Mouse (Mus musculus) gastrocnemius, adult 2 months (tissue): ENCODE measurements around the gene Nanos3. TPM values are rescaled to one million over a fixed set of nuclear protein-coding genes. Genes with fewer than 3 reads are reported as not detected.

Experiments used
- DNase-seq: peaks from one replicate; pipeline ENCODE4 v3.0.0; 2022
- H3K27ac ChIP-seq: fragments of 200-600 bp; 2 replicates; pipeline ENCODE4 v1.8.1; 2022; ENCODE audit warnings: mild to moderate bottlenecking
- H3K4me3 ChIP-seq: fragments of 200-600 bp; 2 replicates; pipeline ENCODE4 v1.8.1; 2022; ENCODE audit warnings: mild to moderate bottlenecking, moderate library complexity
- CTCF ChIP-seq: fragments of 200-600 bp; IDR thresholded peaks from 2 replicates; pipeline ENCODE4 v1.8.1; 2022; ENCODE audit warnings: antibody characterized with exemption, mild to moderate bottlenecking, moderate library complexity
- intact Hi-C: fragments of 180-260 bp; cut with DNase I; formaldehyde crosslinking; loops from one replicate; pipeline ENCODE4 v1.15.1; 2025
- total RNA-seq, 2 experiments: library from RNA; stranded (reverse); gene quantifications; 2 replicates each; pipeline ENCODE4 v1.2.3; 2021

The Nanos3 gene
- total RNA-seq, 2 experiments from 2014 or later, result not detected

GRCm38 (mm10) chr8:84199348-84200125, 14.5 kb upstream of the Nanos3 start:
- no peak for DNase-seq
- no peak for TF ChIP-seq CTCF
- Histone ChIP-seq H3K4me3 (peak overlapping the region; percentile 96), H3K27ac (peak overlapping the region; percentile 97)
- intact Hi-C loops, result no loop called here

DNA sequence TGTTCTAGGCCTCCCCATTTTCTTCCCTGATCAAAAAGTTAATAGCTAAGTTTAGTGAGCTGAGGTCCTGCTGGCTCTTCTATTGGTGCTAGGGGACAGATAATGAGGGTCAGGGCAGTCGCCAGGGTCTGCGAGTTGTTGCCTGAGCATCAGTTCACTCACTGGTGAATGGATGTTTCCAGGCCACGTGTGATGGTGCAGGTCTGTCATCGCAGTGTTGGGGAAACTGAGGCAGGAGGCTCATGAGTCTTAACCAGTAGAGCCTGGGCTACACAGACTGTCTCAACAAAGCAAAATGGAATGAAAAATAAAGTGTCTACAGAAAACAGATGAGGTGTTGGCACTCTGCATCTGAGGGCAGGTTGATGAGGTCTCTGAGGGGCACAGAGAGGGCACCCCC, 13.9 kb upstream of the Nanos3 start:
- intact Hi-C loops, result no loop called here
- H3K27ac ChIP-seq, result peak overlapping the region; percentile 97
- TF ChIP-seq CTCF, result no peak
- DNase-seq, result no peak
- H3K4me3 ChIP-seq, result peak overlapping the region; percentile 75

GRCm38 (mm10) chr8:84197922-84198774, 13.1 kb upstream of the Nanos3 start:
- TF ChIP-seq CTCF, result no peak
- DNase-seq, result peak; percentile 96
- Histone ChIP-seq H3K27ac (peak overlapping the region; percentile 97), H3K4me3 (peak overlapping the region; percentile 75)
- intact Hi-C loops, result no loop called here

- Histone ChIP-seq H3K4me3 (peak overlapping the region; percentile 75), H3K27ac (peak overlapping the region; percentile 97)
- DNase-seq, result peak; percentile 91
- TF ChIP-seq CTCF, result no peak
- intact Hi-C loops, result no loop called here
Observed at GRCm38 (mm10) chr8:84197141-84197921, 12.3 kb upstream of the Nanos3 start.

- no peak overlapping the region for H3K4me3 ChIP-seq
- no peak overlapping the region for H3K27ac ChIP-seq
- no peak for TF ChIP-seq CTCF
- intact Hi-C loops, result no loop called here
- no peak for DNase-seq
Observed at GRCm38 (mm10) chr8:84194224-84194743, 9.3 kb upstream of the Nanos3 start.

DNA sequence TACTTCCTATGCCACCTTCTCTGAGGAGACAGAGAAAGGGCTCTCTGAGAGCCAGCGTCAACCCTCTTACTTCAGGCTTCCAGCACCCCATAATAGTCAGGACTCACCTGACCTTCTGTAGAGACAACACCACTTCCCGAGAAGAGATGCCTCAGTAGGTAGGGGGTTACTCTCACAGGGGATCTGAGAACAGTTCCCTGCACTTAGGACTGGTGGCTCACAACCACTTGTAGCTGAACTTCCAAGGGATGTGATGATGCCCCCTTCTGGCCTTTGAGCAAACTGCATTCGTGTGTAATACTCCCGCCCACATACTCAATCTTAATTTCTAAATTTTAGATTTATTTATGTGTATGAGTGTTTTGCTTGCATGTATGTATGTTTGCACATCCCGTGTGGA, 8.5 kb upstream of the Nanos3 start:
- no peak for DNase-seq
- TF ChIP-seq CTCF, result peak; percentile 40
- H3K4me3 ChIP-seq, result no peak overlapping the region
- intact Hi-C loops, result no loop called here
- H3K27ac ChIP-seq, result peak overlapping the region; percentile 90

DNA sequence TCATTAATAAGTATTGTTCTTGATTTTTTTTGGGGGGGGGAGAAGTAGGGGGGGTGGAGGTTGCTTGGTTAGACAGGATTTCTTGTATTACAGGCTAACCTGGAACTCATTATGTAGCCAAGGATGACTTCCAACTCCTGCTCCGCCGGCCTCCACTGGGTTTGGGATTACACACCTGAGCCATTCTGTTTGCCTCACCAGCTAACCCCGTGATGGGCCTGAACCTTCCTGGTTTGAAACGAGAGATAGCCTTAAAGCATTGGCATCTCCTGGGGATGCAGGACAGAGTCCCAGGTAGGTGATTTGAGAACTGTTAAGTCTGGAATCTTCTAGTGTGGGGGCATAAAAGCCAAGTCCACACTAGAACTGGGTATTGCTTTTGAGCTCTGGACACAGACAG, 8.1 kb upstream of the Nanos3 start:
- H3K27ac ChIP-seq, result peak overlapping the region; percentile 90
- no peak for TF ChIP-seq CTCF
- intact Hi-C loops, result no loop called here
- H3K4me3 ChIP-seq, result peak overlapping the region; percentile 73
- DNase-seq, result no peak

DNA sequence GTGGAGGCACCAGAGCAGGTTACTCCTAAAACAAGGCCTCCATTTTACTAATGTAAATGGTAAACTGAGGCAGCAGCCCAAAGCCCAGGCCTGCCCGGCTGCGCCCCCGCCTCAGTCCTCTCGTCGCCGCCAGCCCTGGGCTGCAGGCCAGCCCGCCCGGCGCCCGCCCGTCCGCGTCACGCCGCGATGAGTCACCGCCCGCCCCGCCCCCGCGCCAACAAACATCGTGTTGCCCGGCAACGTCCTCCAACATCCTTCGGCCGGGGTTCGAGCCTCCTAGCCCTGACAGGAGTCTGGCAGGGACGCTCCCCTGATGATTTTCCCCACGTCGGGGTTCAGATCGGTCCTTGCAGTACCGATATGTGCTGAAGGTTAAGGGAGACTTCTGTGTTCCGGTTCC, 7.5 kb upstream of the Nanos3 start:
- intact Hi-C loops, result no loop called here
- peak; percentile 92 for DNase-seq
- peak overlapping the region; percentile 90 for H3K27ac ChIP-seq
- H3K4me3 ChIP-seq, result peak overlapping the region; percentile 73
- TF ChIP-seq CTCF, result no peak

GRCm38 (mm10) chr8:84192023-84192422, 7.0 kb upstream of the Nanos3 start:
- DNase-seq, result peak; percentile 89
- intact Hi-C loops, result no loop called here
- H3K4me3 ChIP-seq, result peak overlapping the region; percentile 73

GRCm38 (mm10) chr8:84190191-84190867, 5.3 kb upstream of the Nanos3 start:
- peak; percentile 45 for TF ChIP-seq CTCF
- intact Hi-C loops, result no loop called here
- DNase-seq, result no peak
- Histone ChIP-seq H3K27ac (peak overlapping the region; percentile 90), H3K4me3 (no peak overlapping the region)

More at GRCm38 (mm10) chr8:84192023-84192422, 7.0 kb upstream of the Nanos3 start:
- peak overlapping the region; percentile 90 for H3K27ac ChIP-seq
- TF ChIP-seq CTCF, result no peak

GRCm38 (mm10) chr8:84189603-84190002, 4.6 kb upstream of the Nanos3 start:
- no peak for TF ChIP-seq CTCF
- H3K4me3 ChIP-seq, result 0 out of 2 replicates have a peak overlapping the region, but pooled peaks have one; percentile 5
- peak; percentile 70 for DNase-seq
- H3K27ac ChIP-seq, result peak overlapping the region; percentile 90
- intact Hi-C loops, result loop anchor here (5.0 kb wide), 2 partner anchors 152 to 168 kb away; no protein-coding TSS in a partner anchor
